Mouse (Mus musculus) testis, adult 2 months (tissue): ENCODE results near the gene Slc24a4. TPM values are rescaled to one million over a fixed set of nuclear protein-coding genes. Genes with fewer than 3 reads are reported as not detected.

Experiments
- H3K27ac ChIP-seq: fragments of 200-500 bp; 2 replicates; pipeline ENCODE4 v1.5.1; 2012; ENCODE audit warnings: low read depth, low read length; ENCODE audit not compliant: control insufficient read depth, insufficient read depth
- H3K27me3 ChIP-seq: fragments of 200-500 bp; 2 replicates; pipeline ENCODE4 v1.6.1; 2012; ENCODE audit warnings: mild to moderate bottlenecking, low read length, moderate library complexity; ENCODE audit not compliant: control insufficient read depth, insufficient read depth
- H3K36me3 ChIP-seq: fragments of 200-500 bp; 2 replicates; pipeline ENCODE4 v1.6.1; 2012; ENCODE audit warnings: mild to moderate bottlenecking, low read length; ENCODE audit not compliant: control insufficient read depth, insufficient read depth
- H3K4me1 ChIP-seq: fragments of 200-500 bp; 2 replicates; pipeline ENCODE4 v1.6.1; 2012; ENCODE audit warnings: low read length; ENCODE audit not compliant: control insufficient read depth, insufficient read depth
- H3K4me3 ChIP-seq: fragments of 200-500 bp; 2 replicates; pipeline ENCODE4 v1.5.1; 2012; ENCODE audit warnings: low read depth, mild to moderate bottlenecking, low read length, moderate library complexity, mixed read lengths; ENCODE audit not compliant: control insufficient read depth
- CTCF ChIP-seq: fragments of 200-500 bp; IDR thresholded peaks from 2 replicates; pipeline ENCODE4 v1.5.1; 2012; ENCODE audit warnings: low read depth, mild to moderate bottlenecking, inconsistent platforms, low read length, moderate library complexity; ENCODE audit not compliant: control insufficient read depth, insufficient read depth, insufficient replicate concordance
- POLR2A ChIP-seq: fragments of 200-500 bp; IDR thresholded peaks from 2 replicates; pipeline ENCODE4 v1.6.1; 2012; ENCODE audit warnings: low read depth, mild to moderate bottlenecking, inconsistent platforms, low read length, moderate library complexity; ENCODE audit not compliant: control insufficient read depth
- polyA plus RNA-seq: library from polyadenylated mRNA; depleted of rRNA; stranded (reverse); fragments of >200 nt; gene quantifications from 2 replicates; pipeline ENCODE4 v1.2.3, GENCODE M21; 2012; rRNA removed

The Slc24a4 gene
- polyA plus RNA-seq, 1 experiment: 0.32 TPM

GRCm38 (mm10) chr12:102309099-102309799 is 180.7 kb downstream of the Slc24a4 start:
- Histone ChIP-seq H3K27me3 (no peaks in the 10 kb centered on the region), H3K4me1 (peaks cover 2% of the 10 kb centered on the region), H3K36me3 (no peaks in the 10 kb centered on the region), H3K27ac (peak overlapping the region; percentile 39; the same call in 1 of the 2 replicates), H3K4me3 (no peak overlapping the region)
- TF ChIP-seq CTCF (no peak), POLR2A (no peak)

GRCm38 (mm10) chr12:102309800-102310195 is 181.3 kb downstream of the Slc24a4 start:
- H3K4me1 ChIP-seq: peaks cover 2% of the 10 kb centered on the region
- no peaks in the 10 kb centered on the region for H3K36me3 ChIP-seq
- TF ChIP-seq POLR2A (no peak), CTCF (no peak)
- no peak overlapping the region for H3K27ac ChIP-seq
- H3K4me3 ChIP-seq: no peak overlapping the region
- H3K27me3 ChIP-seq: no peaks in the 10 kb centered on the region

- peaks cover 2% of the 10 kb centered on the region for H3K4me1 ChIP-seq
- no peak overlapping the region for H3K27ac ChIP-seq
- H3K27me3 ChIP-seq: no peaks in the 10 kb centered on the region
- TF ChIP-seq CTCF: no peak
- TF ChIP-seq POLR2A: no peak
- H3K4me3 ChIP-seq: no peak overlapping the region
- H3K36me3 ChIP-seq: no peaks in the 10 kb centered on the region
Observed at GRCm38 (mm10) chr12:102310261-102310660, 181.7 kb downstream of the Slc24a4 start.

GRCm38 (mm10) chr12:102311454-102311853 is 182.9 kb downstream of the Slc24a4 start:
- Histone ChIP-seq H3K27me3 (no peaks in the 10 kb centered on the region), H3K4me3 (no peak overlapping the region), H3K27ac (no peak overlapping the region), H3K4me1 (peaks cover 2% of the 10 kb centered on the region), H3K36me3 (no peaks in the 10 kb centered on the region)
- no peak for TF ChIP-seq POLR2A
- no peak for TF ChIP-seq CTCF

Other genes starting within 250 kb of the Slc24a4 start
- 3.5 and 4.4 TPM in 2 replicates for gene Trip11, start 215.5 kb upstream of the Slc24a4 start, polyA plus RNA-seq
- 151 and 187 TPM in 2 replicates for gene Atxn3, start 170.5 kb upstream of the Slc24a4 start, polyA plus RNA-seq
- 5.6 and 6.7 TPM in 2 replicates for gene Cpsf2, start 152.7 kb upstream of the Slc24a4 start, polyA plus RNA-seq
- 2.1 and 2.4 TPM in 2 replicates for gene Rin3, start 154.3 kb downstream of the Slc24a4 start, polyA plus RNA-seq